Mouse (Mus musculus): Measurements from ENCODE around the gene Lsamp. TPM values are rescaled to one million over a fixed set of nuclear protein-coding genes. Genes with fewer than 3 reads are reported as not detected.
"Not testable (repeated sequence)": the region's sequence is repeated elsewhere in the genome, so short reads cannot be mapped to it uniquely, and the experiment has no call there.

Lsamp gene
- polyA plus RNA-seq, 1 experiment = not detected

- H3K4me1 ChIP-seq (ENCODE audit: control insufficient read depth, insufficient read depth, low read length) = not testable (repeated sequence)
- TF ChIP-seq EP300 (IDR thresholded peaks at IDR 0.05; ENCODE audit: insufficient read depth, low read depth, low read length) = peak; percentile 80
- H3K27ac ChIP-seq (ENCODE audit: insufficient read depth, low read length) = peak overlapping the region; percentile 36; the same call in 1 of the 2 replicates
Observed at GRCm38 (mm10) chr16:40616697-40617096, 632.5 kb downstream of the Lsamp start.

GRCm38 (mm10) chr16:40621086-40621485, 636.9 kb downstream of the Lsamp start:
- not testable (repeated sequence) for H3K4me1 ChIP-seq (ENCODE audit: control insufficient read depth, insufficient read depth, low read length); H3K9ac ChIP-seq (ENCODE audit: low read depth, poor library complexity, severe bottlenecking); H3K9me3 ChIP-seq (replicated peaks; ENCODE audit: control insufficient read depth, insufficient read depth, low read length, poor library complexity, severe bottlenecking); H3K36me3 ChIP-seq (ENCODE audit: control insufficient read depth, insufficient read depth, low read length, poor library complexity, severe bottlenecking); H3K4me3 ChIP-seq (ENCODE audit: low read depth, low read length); H3K27me3 ChIP-seq (ENCODE audit: control insufficient read depth, insufficient read depth, low read length, poor library complexity, severe bottlenecking)
- H3K27ac ChIP-seq (ENCODE audit: insufficient read depth, low read length) = peak overlapping the region; percentile 69

More at GRCm38 (mm10) chr16:40616697-40617096, 632.5 kb downstream of the Lsamp start:
- H3K9ac ChIP-seq (ENCODE audit: low read depth, poor library complexity, severe bottlenecking); H3K27me3 ChIP-seq (ENCODE audit: control insufficient read depth, insufficient read depth, low read length, poor library complexity, severe bottlenecking); H3K4me3 ChIP-seq (ENCODE audit: low read depth, low read length); H3K9me3 ChIP-seq (replicated peaks; ENCODE audit: control insufficient read depth, insufficient read depth, low read length, poor library complexity, severe bottlenecking); H3K36me3 ChIP-seq (ENCODE audit: control insufficient read depth, insufficient read depth, low read length, poor library complexity, severe bottlenecking): not testable (repeated sequence)

DNA sequence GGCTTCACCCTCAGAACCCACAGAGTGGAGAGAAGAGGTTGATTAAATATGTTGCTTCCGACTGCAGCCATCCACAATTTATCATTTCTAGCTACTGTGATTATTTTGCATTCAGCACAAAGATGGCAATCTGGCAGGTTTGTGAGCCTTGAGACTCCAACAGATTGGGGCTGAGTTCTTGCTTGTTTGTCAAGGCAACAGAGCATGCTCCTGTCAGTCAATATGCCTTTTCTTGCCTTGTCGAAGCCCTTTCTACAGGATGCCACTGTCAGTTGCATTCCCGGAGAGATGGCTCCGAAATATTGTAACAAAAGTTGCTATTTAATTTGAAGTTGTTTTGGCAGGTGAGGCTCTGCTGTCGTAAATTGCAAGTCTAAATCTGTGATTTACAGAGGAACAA, 643.0 kb downstream of the Lsamp start:
- no peak overlapping the region for H3K4me3 ChIP-seq (ENCODE audit: low read depth, low read length)
- no peaks in the 10 kb centered on the region for H3K27me3 ChIP-seq (ENCODE audit: control insufficient read depth, insufficient read depth, low read length, poor library complexity, severe bottlenecking)
- H3K9me3 ChIP-seq (replicated peaks; ENCODE audit: control insufficient read depth, insufficient read depth, low read length, poor library complexity, severe bottlenecking) = no peaks in the 10 kb centered on the region
- TF ChIP-seq CTCF (IDR thresholded peaks at IDR 0.05; ENCODE audit: low read depth, low read length) (no peak), POLR2A (IDR thresholded peaks at IDR 0.05; ENCODE audit: insufficient read depth, low read length) (no peak), EP300 (IDR thresholded peaks at IDR 0.05; ENCODE audit: insufficient read depth, low read depth, low read length) (no peak)
- H3K9ac ChIP-seq (ENCODE audit: low read depth, poor library complexity, severe bottlenecking) = no peak overlapping the region
- no peaks in the 10 kb centered on the region for H3K4me1 ChIP-seq (ENCODE audit: control insufficient read depth, insufficient read depth, low read length)
- no peaks in the 10 kb centered on the region for H3K36me3 ChIP-seq (ENCODE audit: control insufficient read depth, insufficient read depth, low read length, poor library complexity, severe bottlenecking)
- no peak overlapping the region for H3K27ac ChIP-seq (ENCODE audit: insufficient read depth, low read length)

GRCm38 (mm10) chr16:40639621-40640371, 655.6 kb downstream of the Lsamp start:
- H3K27ac ChIP-seq (ENCODE audit: insufficient read depth, low read length) = no peak overlapping the region
- TF ChIP-seq EP300 (IDR thresholded peaks at IDR 0.05; ENCODE audit: insufficient read depth, low read depth, low read length) (no peak), CTCF (IDR thresholded peaks at IDR 0.05; ENCODE audit: low read depth, low read length) (no peak), POLR2A (IDR thresholded peaks at IDR 0.05; ENCODE audit: insufficient read depth, low read length) (no peak)
- H3K27me3 ChIP-seq (ENCODE audit: control insufficient read depth, insufficient read depth, low read length, poor library complexity, severe bottlenecking) = no peaks in the 10 kb centered on the region
- no peaks in the 10 kb centered on the region for H3K36me3 ChIP-seq (ENCODE audit: control insufficient read depth, insufficient read depth, low read length, poor library complexity, severe bottlenecking)
- H3K9ac ChIP-seq (ENCODE audit: low read depth, poor library complexity, severe bottlenecking) = no peak overlapping the region
- no peaks in the 10 kb centered on the region for H3K9me3 ChIP-seq (replicated peaks; ENCODE audit: control insufficient read depth, insufficient read depth, low read length, poor library complexity, severe bottlenecking)
- no peaks in the 10 kb centered on the region for H3K4me1 ChIP-seq (ENCODE audit: control insufficient read depth, insufficient read depth, low read length)
- H3K4me3 ChIP-seq (ENCODE audit: low read depth, low read length) = no peak overlapping the region

GRCm38 (mm10) chr16:40652800-40653199, 668.6 kb downstream of the Lsamp start:
- H3K27me3 ChIP-seq (ENCODE audit: control insufficient read depth, insufficient read depth, low read length, poor library complexity, severe bottlenecking) = no peaks in the 10 kb centered on the region
- TF ChIP-seq POLR2A (IDR thresholded peaks at IDR 0.05; ENCODE audit: insufficient read depth, low read length) (no peak), CTCF (IDR thresholded peaks at IDR 0.05; ENCODE audit: low read depth, low read length) (no peak), EP300 (IDR thresholded peaks at IDR 0.05; ENCODE audit: insufficient read depth, low read depth, low read length) (no peak)
- H3K4me1 ChIP-seq (ENCODE audit: control insufficient read depth, insufficient read depth, low read length) = no peaks in the 10 kb centered on the region
- no peak overlapping the region for H3K4me3 ChIP-seq (ENCODE audit: low read depth, low read length)
- no peaks in the 10 kb centered on the region for H3K9me3 ChIP-seq (replicated peaks; ENCODE audit: control insufficient read depth, insufficient read depth, low read length, poor library complexity, severe bottlenecking)
- no peak overlapping the region for H3K9ac ChIP-seq (ENCODE audit: low read depth, poor library complexity, severe bottlenecking)
- no peaks in the 10 kb centered on the region for H3K36me3 ChIP-seq (ENCODE audit: control insufficient read depth, insufficient read depth, low read length, poor library complexity, severe bottlenecking)
- H3K27ac ChIP-seq (ENCODE audit: insufficient read depth, low read length) = no peak overlapping the region

DNA sequence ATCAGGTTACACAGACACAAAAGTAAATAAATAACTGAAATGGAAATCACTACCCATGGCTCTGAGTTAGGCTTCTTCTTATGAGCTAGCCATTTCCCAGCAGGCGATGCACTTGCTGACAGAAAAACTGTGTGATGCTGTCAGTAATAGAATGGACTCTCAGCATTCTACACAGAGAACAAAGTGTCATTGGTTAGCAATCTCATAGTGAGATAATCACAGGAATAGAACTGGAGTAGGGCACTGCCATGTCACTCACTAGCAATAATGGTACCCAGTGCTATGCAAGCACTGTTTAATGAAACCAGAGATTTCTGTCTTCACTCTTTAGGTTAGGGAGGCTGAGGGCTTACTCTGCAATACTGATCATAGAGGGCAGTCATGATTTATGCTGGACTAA, 669.3 kb downstream of the Lsamp start:
- no peaks in the 10 kb centered on the region for H3K27me3 ChIP-seq (ENCODE audit: control insufficient read depth, insufficient read depth, low read length, poor library complexity, severe bottlenecking)
- H3K27ac ChIP-seq (ENCODE audit: insufficient read depth, low read length) = no peak overlapping the region
- H3K4me1 ChIP-seq (ENCODE audit: control insufficient read depth, insufficient read depth, low read length) = no peaks in the 10 kb centered on the region
- H3K4me3 ChIP-seq (ENCODE audit: low read depth, low read length) = no peak overlapping the region
- no peaks in the 10 kb centered on the region for H3K36me3 ChIP-seq (ENCODE audit: control insufficient read depth, insufficient read depth, low read length, poor library complexity, severe bottlenecking)
- H3K9ac ChIP-seq (ENCODE audit: low read depth, poor library complexity, severe bottlenecking) = no peak overlapping the region
- TF ChIP-seq CTCF (IDR thresholded peaks at IDR 0.05; ENCODE audit: low read depth, low read length) (no peak), EP300 (IDR thresholded peaks at IDR 0.05; ENCODE audit: insufficient read depth, low read depth, low read length) (no peak), POLR2A (IDR thresholded peaks at IDR 0.05; ENCODE audit: insufficient read depth, low read length) (no peak)
- H3K9me3 ChIP-seq (replicated peaks; ENCODE audit: control insufficient read depth, insufficient read depth, low read length, poor library complexity, severe bottlenecking) = no peaks in the 10 kb centered on the region
